Mouse (Mus musculus) frontal cortex, postnatal 14 days (tissue): Measurements from ENCODE around the gene Abca2.

Source experiments
- DNase-seq, 2 experiments: peaks; one replicate each; pipeline ENCODE4 v3.0.0; 2022; ENCODE audit warnings: low spot score in 2 of 2

Abca2 gene

GRCm38 (mm10) chr2:25493476-25493961, 65.0 kb downstream of the Abca2 start, which contains the start of gene Lcn12:
TSS of gene Lcn12 (minus strand) at chr2:25493911.
- DNase-seq, result no peak

GRCm38 (mm10) chr2:25496462-25496861, 68.0 kb downstream of the Abca2 start:
- no peak for DNase-seq
